Mouse (Mus musculus) erythroblast, embryonic 14.5 days (primary cell): ENCODE results near the gene Cep152.

Experiments
- GATA1 ChIP-seq: IDR thresholded peaks from 2 replicates; pipeline ENCODE4 v1.6.1; 2012; ENCODE audit warnings: low read length, inconsistent platforms, mixed read lengths
- TAL1 ChIP-seq: IDR thresholded peaks from 3 replicates; pipeline ENCODE4 v1.6.1; 2012; ENCODE audit warnings: low read length, inconsistent platforms, mixed read lengths

GRCm38 (mm10) chr2:125623211-125623610 lies 1.7 kb downstream of the Cep152 start:
- TF ChIP-seq GATA1, result no peak
- no peak for TF ChIP-seq TAL1
